Mouse (Mus musculus): ENCODE data around the gene Hrc.

GRCm38 (mm10) chr7:45363983-45364382 lies 28.9 kb downstream of the Hrc start:
- no peak for TF ChIP-seq CTCF (IDR thresholded peaks at IDR 0.05; ENCODE audit: borderline replicate concordance, insufficient read depth, low read length)
- no peak for TF ChIP-seq POLR2A (IDR thresholded peaks at IDR 0.05; ENCODE audit: low read depth, low read length)

Measured in embryonic fibroblast, embryonic 13.5 days (primary cell).